Mouse (Mus musculus): Measurements from ENCODE around the gene Fscn1. TPM values are rescaled to one million over a fixed set of nuclear protein-coding genes. Genes with fewer than 3 reads are reported as not detected.

Fscn1 gene
- 488 and 506 TPM in 2 replicates for polyA plus RNA-seq (2015; fragmentation: Nextera tagmentation; extraction: Ambion mirVana)

- Histone ChIP-seq H3K9ac (peak within 1 kb of the TSS; percentile 87), H3K4me2 (peak within 1 kb of the TSS; percentile 95), H3K9me3 (no peaks in the 10 kb centered on the region), H3K36me3 (no peaks in the 10 kb centered on the region), H3K4me1 (replicated peaks) (peaks cover 28% of the 10 kb centered on the region), H3K27ac (replicated peaks) (peak within 1 kb of the TSS; percentile 92), H3K27me3 (no peaks in the 10 kb centered on the region), H3K4me3 (peak within 1 kb of the TSS; percentile 68)
- peak; percentile 71 for ATAC-seq (ENCODE audit: low FRiP score, low read depth)
- 8% methylated on average over 44 of the region's 44 CpGs for WGBS
Measured at GRCm38 (mm10) chr5:142959576-142960556, at the start of gene Fscn1. Gene Fscn1 (plus strand): TSS chr5:142960343.

GRCm38 (mm10) chr5:142911629-142912028, 48.5 kb upstream of the Fscn1 start:
- Histone ChIP-seq H3K4me3 (no peak overlapping the region), H3K9me3 (no peaks in the 10 kb centered on the region), H3K4me1 (replicated peaks) (peaks cover 29% of the 10 kb centered on the region), H3K27ac (replicated peaks) (no peak overlapping the region), H3K9ac (no peak overlapping the region), H3K36me3 (no peaks in the 10 kb centered on the region), H3K27me3 (no peaks in the 10 kb centered on the region), H3K4me2 (no peak overlapping the region)
- no peak for ATAC-seq (ENCODE audit: low FRiP score, low read depth)
- WGBS: 92% methylated on average over 2 of the region's 2 CpGs

GRCm38 (mm10) chr5:142912320-142912719, 47.8 kb upstream of the Fscn1 start:
- H3K9ac ChIP-seq: no peak overlapping the region
- peaks cover 24% of the 10 kb centered on the region for H3K4me1 ChIP-seq (replicated peaks)
- H3K4me2 ChIP-seq: no peak overlapping the region
- ATAC-seq (ENCODE audit: low FRiP score, low read depth): no peak
- no peak overlapping the region for H3K27ac ChIP-seq (replicated peaks)
- H3K4me3 ChIP-seq: no peak overlapping the region
- no peaks in the 10 kb centered on the region for H3K27me3 ChIP-seq
- WGBS: 91% methylated on average over 3 of the region's 3 CpGs
- no peaks in the 10 kb centered on the region for H3K36me3 ChIP-seq
- no peaks in the 10 kb centered on the region for H3K9me3 ChIP-seq

GRCm38 (mm10) chr5:142912739-142913138, 47.4 kb upstream of the Fscn1 start:
- no peak overlapping the region for H3K9ac ChIP-seq
- H3K4me1 ChIP-seq (replicated peaks): peaks cover 20% of the 10 kb centered on the region
- H3K4me2 ChIP-seq: no peak overlapping the region
- no peaks in the 10 kb centered on the region for H3K36me3 ChIP-seq
- ATAC-seq (ENCODE audit: low FRiP score, low read depth): no peak
- no peak overlapping the region for H3K4me3 ChIP-seq
- no peaks in the 10 kb centered on the region for H3K9me3 ChIP-seq
- no peaks in the 10 kb centered on the region for H3K27me3 ChIP-seq
- no peak overlapping the region for H3K27ac ChIP-seq (replicated peaks)
- WGBS: 86% methylated on average over 4 of the region's 4 CpGs

GRCm38 (mm10) chr5:142915231-142915630, 44.9 kb upstream of the Fscn1 start:
- ATAC-seq (ENCODE audit: low FRiP score, low read depth): no peak
- WGBS: 93% methylated on average over 11 of the region's 11 CpGs

GRCm38 (mm10) chr5:142916593-142916992, 43.5 kb upstream of the Fscn1 start:
- WGBS: 82% methylated on average over 7 of the region's 7 CpGs
- no peaks in the 10 kb centered on the region for H3K36me3 ChIP-seq
- H3K27me3 ChIP-seq: no peaks in the 10 kb centered on the region
- ATAC-seq (ENCODE audit: low FRiP score, low read depth): no peak
- H3K9ac ChIP-seq: no peak overlapping the region
- H3K4me2 ChIP-seq: no peak overlapping the region
- no peak overlapping the region for H3K27ac ChIP-seq (replicated peaks)
- H3K4me1 ChIP-seq (replicated peaks): no peaks in the 10 kb centered on the region
- no peaks in the 10 kb centered on the region for H3K9me3 ChIP-seq
- no peak overlapping the region for H3K4me3 ChIP-seq

More at GRCm38 (mm10) chr5:142915231-142915630, 44.9 kb upstream of the Fscn1 start:
- Histone ChIP-seq H3K4me3 (no peak overlapping the region), H3K9ac (no peak overlapping the region), H3K9me3 (no peaks in the 10 kb centered on the region), H3K27me3 (no peaks in the 10 kb centered on the region), H3K27ac (replicated peaks) (no peak overlapping the region), H3K4me2 (no peak overlapping the region), H3K36me3 (no peaks in the 10 kb centered on the region), H3K4me1 (replicated peaks) (no peaks in the 10 kb centered on the region)

- H3K4me1 ChIP-seq (replicated peaks): no peaks in the 10 kb centered on the region
- WGBS: 92% methylated on average over 8 of the region's 8 CpGs
- no peaks in the 10 kb centered on the region for H3K27me3 ChIP-seq
- no peak overlapping the region for H3K9ac ChIP-seq
- no peak overlapping the region for H3K4me2 ChIP-seq
- no peaks in the 10 kb centered on the region for H3K36me3 ChIP-seq
- no peak overlapping the region for H3K27ac ChIP-seq (replicated peaks)
- ATAC-seq (ENCODE audit: low FRiP score, low read depth): no peak
- H3K4me3 ChIP-seq: no peak overlapping the region
- H3K9me3 ChIP-seq: no peaks in the 10 kb centered on the region
Measured at GRCm38 (mm10) chr5:142917402-142917801, 42.7 kb upstream of the Fscn1 start.

GRCm38 (mm10) chr5:142920311-142921073, 39.7 kb upstream of the Fscn1 start:
- Histone ChIP-seq H3K9me3 (no peaks in the 10 kb centered on the region), H3K9ac (no peak overlapping the region), H3K4me3 (no peak overlapping the region), H3K27me3 (no peaks in the 10 kb centered on the region), H3K36me3 (no peaks in the 10 kb centered on the region), H3K27ac (replicated peaks) (no peak overlapping the region), H3K4me2 (no peak overlapping the region), H3K4me1 (replicated peaks) (no peaks in the 10 kb centered on the region)
- peak; percentile 83 for ATAC-seq (ENCODE audit: low FRiP score, low read depth)
- WGBS: 74% methylated on average over 8 of the region's 8 CpGs

- no peak for ATAC-seq (ENCODE audit: low FRiP score, low read depth)
- no peak overlapping the region for H3K4me2 ChIP-seq
- H3K4me3 ChIP-seq: no peak overlapping the region
- H3K9ac ChIP-seq: no peak overlapping the region
- H3K36me3 ChIP-seq: no peaks in the 10 kb centered on the region
- no peaks in the 10 kb centered on the region for H3K4me1 ChIP-seq (replicated peaks)
- no peaks in the 10 kb centered on the region for H3K9me3 ChIP-seq
- WGBS: 76% methylated on average over 6 of the region's 6 CpGs
- H3K27ac ChIP-seq (replicated peaks): no peak overlapping the region
- H3K27me3 ChIP-seq: no peaks in the 10 kb centered on the region
Measured at GRCm38 (mm10) chr5:142921074-142921459, 39.1 kb upstream of the Fscn1 start.

- H3K4me2 ChIP-seq: no peak overlapping the region
- H3K4me3 ChIP-seq: no peak overlapping the region
- peaks cover 4% of the 10 kb centered on the region; the same call in 1 of the 2 replicates for H3K4me1 ChIP-seq (replicated peaks)
- H3K9ac ChIP-seq: no peak overlapping the region
- no peaks in the 10 kb centered on the region for H3K9me3 ChIP-seq
- 83% methylated on average over 5 of the region's 5 CpGs for WGBS
- ATAC-seq (ENCODE audit: low FRiP score, low read depth): no peak
- H3K27me3 ChIP-seq: no peaks in the 10 kb centered on the region
- H3K27ac ChIP-seq (replicated peaks): no peak overlapping the region
- no peaks in the 10 kb centered on the region for H3K36me3 ChIP-seq
Measured at GRCm38 (mm10) chr5:142922251-142922650, 37.9 kb upstream of the Fscn1 start.

- Histone ChIP-seq H3K4me3 (no peak overlapping the region), H3K27me3 (peaks cover 2% of the 10 kb centered on the region; the same call in 1 of the 2 replicates), H3K9ac (no peak overlapping the region), H3K4me2 (no peak overlapping the region), H3K36me3 (no peaks in the 10 kb centered on the region), H3K9me3 (no peaks in the 10 kb centered on the region), H3K4me1 (replicated peaks) (peaks cover 6% of the 10 kb centered on the region), H3K27ac (replicated peaks) (no peak overlapping the region)
- 69% methylated on average over 3 of the region's 3 CpGs for WGBS
- ATAC-seq (ENCODE audit: low FRiP score, low read depth): no peak
Measured at GRCm38 (mm10) chr5:142923781-142924180, 36.4 kb upstream of the Fscn1 start.

Data from hindbrain, embryonic 15.5 days (tissue).